Mouse (Mus musculus): ENCODE results near the gene Baiap2l2. TPM values are rescaled to one million over a fixed set of nuclear protein-coding genes. Genes with fewer than 3 reads are reported as not detected.

Gene Baiap2l2
- polyA plus RNA-seq, 1 experiment from 2014 or later = 2.6 TPM

DNA sequence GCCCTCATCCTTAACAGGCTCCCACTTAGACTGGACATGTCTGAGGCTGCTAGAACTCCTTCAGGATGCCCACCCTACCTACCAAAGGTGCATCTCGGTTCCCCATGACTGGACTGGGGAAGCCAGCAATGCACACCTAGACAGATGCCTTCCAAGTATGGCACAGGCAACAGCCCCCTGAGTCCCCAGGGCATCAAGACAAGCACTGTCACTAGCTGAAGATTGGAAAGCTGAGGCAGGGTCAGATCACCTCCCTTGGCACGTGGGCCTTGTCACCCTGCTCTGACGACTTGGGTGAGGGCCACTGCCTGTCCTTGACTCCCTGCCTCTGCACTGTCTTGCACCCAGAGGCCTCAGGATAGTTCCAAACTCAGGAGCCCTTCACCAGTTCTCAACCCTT is 3.0 kb upstream of the Baiap2l2 start:
- Histone ChIP-seq H3K4me2 (ENCODE audit: low read length) (no peak overlapping the region), H3K27ac (ENCODE audit: low read depth, low read length) (no peak overlapping the region), H3K9me3 (replicated peaks; ENCODE audit: control insufficient read depth, low read length) (no peaks in the 10 kb centered on the region), H3K27me3 (replicated peaks; ENCODE audit: control insufficient read depth, insufficient read depth, low read length) (no peaks in the 10 kb centered on the region), H3K4me1 (ENCODE audit: control insufficient read depth, insufficient read depth, low read length) (no peaks in the 10 kb centered on the region), H3K4me3 (ENCODE audit: low read depth, low read length) (no peak overlapping the region), H3K9ac (ENCODE audit: low read length) (no peak overlapping the region), H3K36me3 (ENCODE audit: control insufficient read depth, insufficient read depth, low read length) (peaks cover 8% of the 10 kb centered on the region; the same call in 1 of the 2 replicates)
- no peak for DNase-seq (ENCODE audit: low spot score)
- no peak for ATAC-seq
- WGBS = 81% methylated on average over 3 of the region's 3 CpGs

DNA sequence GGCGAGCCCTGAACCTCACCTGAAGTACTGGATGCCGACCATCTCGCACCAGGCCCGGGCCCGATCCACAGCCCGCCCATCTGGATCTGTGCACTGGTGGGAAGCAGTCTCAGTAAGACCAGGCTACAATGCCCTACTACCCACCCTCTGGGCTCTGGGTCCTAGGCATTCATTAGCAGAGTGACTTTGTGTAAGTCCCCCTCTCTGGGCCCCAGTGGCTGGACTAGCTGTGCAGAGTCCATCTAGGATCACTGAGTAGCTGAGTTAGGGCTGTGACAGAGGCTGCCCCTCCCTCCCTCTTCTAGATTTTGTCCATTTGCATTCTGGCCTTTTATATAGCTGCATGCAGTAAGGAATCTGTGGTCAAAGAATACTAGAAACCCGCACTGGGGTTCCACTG is 1.8 kb upstream of the Baiap2l2 start:
- H3K36me3 ChIP-seq (ENCODE audit: control insufficient read depth, insufficient read depth, low read length) = peaks cover 8% of the 10 kb centered on the region; the same call in 1 of the 2 replicates
- DNase-seq (ENCODE audit: low spot score) (no peak), ATAC-seq (no peak)
- no peak overlapping the region for H3K9ac ChIP-seq (ENCODE audit: low read length)
- no peak overlapping the region for H3K27ac ChIP-seq (ENCODE audit: low read depth, low read length)
- no peaks in the 10 kb centered on the region for H3K27me3 ChIP-seq (replicated peaks; ENCODE audit: control insufficient read depth, insufficient read depth, low read length)
- 84% methylated on average over 7 of the region's 7 CpGs for WGBS
- H3K9me3 ChIP-seq (replicated peaks; ENCODE audit: control insufficient read depth, low read length) = no peaks in the 10 kb centered on the region
- H3K4me1 ChIP-seq (ENCODE audit: control insufficient read depth, insufficient read depth, low read length) = no peaks in the 10 kb centered on the region
- no peak overlapping the region for H3K4me2 ChIP-seq (ENCODE audit: low read length)
- H3K4me3 ChIP-seq (ENCODE audit: low read depth, low read length) = no peak overlapping the region

DNA sequence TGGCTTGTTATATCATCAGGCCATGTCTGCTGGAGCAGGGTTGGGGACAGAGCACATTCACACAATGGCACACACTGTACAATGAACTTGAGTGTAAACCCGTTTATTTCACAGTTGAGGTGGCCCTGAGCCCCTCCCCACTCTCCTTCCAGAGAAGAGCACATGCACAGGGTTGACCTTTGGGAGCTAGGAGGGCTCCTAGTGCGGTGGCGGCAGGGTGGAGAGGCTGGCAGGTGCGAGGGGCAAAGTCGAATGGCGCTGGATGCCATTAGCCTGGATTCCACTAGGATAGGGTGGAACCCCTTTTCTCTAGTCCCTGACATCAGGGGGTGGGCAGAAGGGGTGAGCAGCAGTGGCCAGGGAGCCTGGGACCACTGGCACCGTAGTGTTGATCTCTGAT is 804 bp upstream of the Baiap2l2 start:
- Histone ChIP-seq H3K36me3 (ENCODE audit: control insufficient read depth, insufficient read depth, low read length) (peaks cover 8% of the 10 kb centered on the region; the same call in 1 of the 2 replicates), H3K9me3 (replicated peaks; ENCODE audit: control insufficient read depth, low read length) (no peaks in the 10 kb centered on the region), H3K27me3 (replicated peaks; ENCODE audit: control insufficient read depth, insufficient read depth, low read length) (no peaks in the 10 kb centered on the region), H3K4me3 (ENCODE audit: low read depth, low read length) (no peak overlapping the region), H3K4me2 (ENCODE audit: low read length) (no peak overlapping the region), H3K4me1 (ENCODE audit: control insufficient read depth, insufficient read depth, low read length) (no peaks in the 10 kb centered on the region), H3K9ac (ENCODE audit: low read length) (no peak overlapping the region), H3K27ac (ENCODE audit: low read depth, low read length) (no peak overlapping the region)
- 89% methylated on average over 7 of the region's 7 CpGs for WGBS
- ATAC-seq (no peak), DNase-seq (ENCODE audit: low spot score) (no peak)

DNA sequence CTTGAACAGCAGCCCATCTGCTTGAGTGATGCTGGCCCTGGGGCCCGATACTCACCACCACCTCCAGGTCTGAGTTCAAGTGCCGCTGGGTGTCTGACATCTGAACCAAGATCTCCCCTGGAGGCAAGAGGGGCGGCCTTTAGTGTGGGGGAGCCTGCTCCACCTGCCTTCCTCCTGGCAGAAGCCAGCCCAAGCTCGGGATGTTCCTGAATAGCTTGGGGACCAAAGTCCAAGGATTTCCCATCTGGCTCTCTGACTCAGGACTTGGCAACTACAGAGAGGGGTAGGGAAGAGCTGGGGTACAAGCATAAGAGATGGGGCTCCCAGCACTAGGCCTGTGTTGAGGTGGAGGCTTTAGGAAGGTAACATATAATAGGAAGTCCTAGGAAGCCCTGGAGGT is 2.0 kb downstream of the Baiap2l2 start:
- Histone ChIP-seq H3K4me2 (ENCODE audit: low read length) (no peak overlapping the region), H3K27ac (ENCODE audit: low read depth, low read length) (no peak overlapping the region), H3K36me3 (ENCODE audit: control insufficient read depth, insufficient read depth, low read length) (0 out of 2 replicates have a peak, but pooled peaks cover 2% of the 10 kb centered on the region), H3K27me3 (replicated peaks; ENCODE audit: control insufficient read depth, insufficient read depth, low read length) (no peaks in the 10 kb centered on the region), H3K4me1 (ENCODE audit: control insufficient read depth, insufficient read depth, low read length) (no peaks in the 10 kb centered on the region), H3K4me3 (ENCODE audit: low read depth, low read length) (no peak overlapping the region), H3K9me3 (replicated peaks; ENCODE audit: control insufficient read depth, low read length) (no peaks in the 10 kb centered on the region), H3K9ac (ENCODE audit: low read length) (no peak overlapping the region)
- 85% methylated on average over 4 of the region's 4 CpGs for WGBS
- DNase-seq (ENCODE audit: low spot score) (no peak), ATAC-seq (no peak)

DNA sequence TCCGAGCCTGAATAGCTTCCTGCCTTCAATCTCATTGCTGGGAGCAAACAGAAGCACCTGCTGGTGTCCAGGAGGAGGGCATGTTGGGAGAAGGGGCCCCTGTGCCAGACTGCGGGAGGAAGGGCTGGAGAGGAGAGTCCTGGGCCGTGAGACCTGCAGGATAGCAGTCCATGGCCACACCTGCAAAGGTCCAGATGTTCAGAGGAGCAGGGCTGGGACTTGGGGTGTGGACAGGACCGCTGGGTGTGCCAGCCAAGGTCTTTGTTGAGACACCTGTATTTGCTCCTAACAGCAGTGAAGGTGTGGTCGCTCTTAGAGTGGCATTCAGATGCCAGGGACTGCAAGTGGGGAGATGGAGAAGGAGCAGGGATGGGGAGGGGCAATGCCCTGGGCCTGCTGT is 2.9 kb downstream of the Baiap2l2 start:
- 76% methylated on average over 5 of the region's 5 CpGs for WGBS
- DNase-seq (ENCODE audit: low spot score) (no peak), ATAC-seq (no peak)

DNA sequence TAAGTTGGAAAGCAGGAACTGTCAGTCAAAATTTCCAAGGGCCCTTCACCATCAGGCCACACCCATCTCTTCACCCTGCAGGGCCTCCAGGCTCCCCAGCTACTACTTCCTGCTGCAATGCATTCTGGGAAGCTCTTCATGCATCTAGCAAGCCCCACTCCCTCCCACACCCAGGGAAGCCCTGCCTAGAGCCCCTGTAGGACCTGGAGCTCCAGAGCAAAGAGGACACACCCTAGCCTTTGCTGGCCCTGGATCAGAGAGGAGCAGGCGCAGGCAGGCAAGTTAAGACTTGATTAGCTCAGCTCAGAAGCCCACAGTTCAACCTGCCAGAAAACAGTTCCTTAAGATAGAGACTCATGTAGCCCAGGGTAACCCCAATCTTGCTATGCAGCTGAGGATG is 3.9 kb downstream of the Baiap2l2 start:
- Histone ChIP-seq H3K27ac (ENCODE audit: low read depth, low read length) (no peak overlapping the region), H3K27me3 (replicated peaks; ENCODE audit: control insufficient read depth, insufficient read depth, low read length) (no peaks in the 10 kb centered on the region), H3K36me3 (ENCODE audit: control insufficient read depth, insufficient read depth, low read length) (no peaks in the 10 kb centered on the region), H3K4me3 (ENCODE audit: low read depth, low read length) (no peak overlapping the region), H3K9ac (ENCODE audit: low read length) (no peak overlapping the region), H3K9me3 (replicated peaks; ENCODE audit: control insufficient read depth, low read length) (no peaks in the 10 kb centered on the region), H3K4me1 (ENCODE audit: control insufficient read depth, insufficient read depth, low read length) (no peaks in the 10 kb centered on the region), H3K4me2 (ENCODE audit: low read length) (no peak overlapping the region)
- 92% methylated on average over 1 of the region's 1 CpGs for WGBS
- ATAC-seq (no peak), DNase-seq (ENCODE audit: low spot score) (no peak)

More for the DNA sequence above, 2.9 kb downstream of the Baiap2l2 start:
- Histone ChIP-seq H3K4me2 (ENCODE audit: low read length) (no peak overlapping the region), H3K27me3 (replicated peaks; ENCODE audit: control insufficient read depth, insufficient read depth, low read length) (no peaks in the 10 kb centered on the region), H3K4me1 (ENCODE audit: control insufficient read depth, insufficient read depth, low read length) (no peaks in the 10 kb centered on the region), H3K9me3 (replicated peaks; ENCODE audit: control insufficient read depth, low read length) (no peaks in the 10 kb centered on the region), H3K9ac (ENCODE audit: low read length) (no peak overlapping the region), H3K27ac (ENCODE audit: low read depth, low read length) (no peak overlapping the region), H3K4me3 (ENCODE audit: low read depth, low read length) (no peak overlapping the region), H3K36me3 (ENCODE audit: control insufficient read depth, insufficient read depth, low read length) (0 out of 2 replicates have a peak, but pooled peaks cover 2% of the 10 kb centered on the region)

DNA sequence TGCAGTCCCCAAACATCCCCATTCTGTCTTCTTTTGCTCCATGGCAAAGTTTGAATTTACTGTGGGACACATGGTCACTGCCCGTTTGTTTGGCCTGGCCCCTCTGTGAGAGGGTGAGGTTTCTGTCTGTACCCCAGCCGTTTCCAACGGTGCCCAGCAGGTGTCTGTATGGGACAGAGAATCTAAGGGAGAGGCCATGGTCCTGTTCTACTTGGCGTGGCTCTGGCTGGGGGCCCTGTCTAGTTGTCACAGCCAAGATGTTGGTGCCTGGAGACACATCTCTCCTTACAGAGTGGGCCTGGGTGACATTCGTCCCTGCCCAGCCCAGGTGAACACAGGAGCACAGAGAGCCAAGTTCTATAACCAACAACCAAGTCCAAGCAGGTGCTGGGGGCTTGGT is 4.5 kb downstream of the Baiap2l2 start:
- DNase-seq (ENCODE audit: low spot score) (no peak), ATAC-seq (no peak)
- Histone ChIP-seq H3K27me3 (replicated peaks; ENCODE audit: control insufficient read depth, insufficient read depth, low read length) (no peaks in the 10 kb centered on the region), H3K36me3 (ENCODE audit: control insufficient read depth, insufficient read depth, low read length) (no peaks in the 10 kb centered on the region), H3K9me3 (replicated peaks; ENCODE audit: control insufficient read depth, low read length) (no peaks in the 10 kb centered on the region), H3K9ac (ENCODE audit: low read length) (no peak overlapping the region), H3K4me3 (ENCODE audit: low read depth, low read length) (no peak overlapping the region), H3K4me1 (ENCODE audit: control insufficient read depth, insufficient read depth, low read length) (no peaks in the 10 kb centered on the region), H3K27ac (ENCODE audit: low read depth, low read length) (no peak overlapping the region), H3K4me2 (ENCODE audit: low read length) (no peak overlapping the region)
- WGBS = 54% methylated on average over 5 of the region's 5 CpGs

DNA sequence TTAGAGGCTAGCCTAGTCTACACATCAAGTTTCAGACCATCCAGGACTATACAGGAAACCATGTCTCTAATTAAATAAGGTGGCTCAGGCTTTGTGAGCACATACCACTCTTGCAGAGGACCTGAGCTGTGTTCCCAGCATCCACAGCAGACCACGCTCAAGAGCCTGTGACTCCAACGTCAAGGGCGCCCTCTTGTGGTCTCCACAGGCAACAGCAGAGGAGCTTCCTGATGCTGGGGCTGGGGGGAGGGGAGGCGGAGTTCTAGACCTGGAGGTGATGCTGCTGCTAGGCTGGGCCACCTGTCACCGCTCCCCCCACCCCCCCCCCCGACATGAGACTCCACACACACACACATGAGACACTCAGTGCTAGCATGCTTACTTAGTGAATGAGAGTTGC is 5.1 kb downstream of the Baiap2l2 start:
- Histone ChIP-seq H3K9ac (ENCODE audit: low read length) (no peak overlapping the region), H3K9me3 (replicated peaks; ENCODE audit: control insufficient read depth, low read length) (no peaks in the 10 kb centered on the region), H3K4me3 (ENCODE audit: low read depth, low read length) (no peak overlapping the region), H3K27ac (ENCODE audit: low read depth, low read length) (no peak overlapping the region), H3K27me3 (replicated peaks; ENCODE audit: control insufficient read depth, insufficient read depth, low read length) (no peaks in the 10 kb centered on the region), H3K4me2 (ENCODE audit: low read length) (no peak overlapping the region), H3K36me3 (ENCODE audit: control insufficient read depth, insufficient read depth, low read length) (no peaks in the 10 kb centered on the region), H3K4me1 (ENCODE audit: control insufficient read depth, insufficient read depth, low read length) (no peaks in the 10 kb centered on the region)
- ATAC-seq = no peak
- no peak for DNase-seq (ENCODE audit: low spot score)
- WGBS = 25% methylated on average over 6 of the region's 6 CpGs

DNA sequence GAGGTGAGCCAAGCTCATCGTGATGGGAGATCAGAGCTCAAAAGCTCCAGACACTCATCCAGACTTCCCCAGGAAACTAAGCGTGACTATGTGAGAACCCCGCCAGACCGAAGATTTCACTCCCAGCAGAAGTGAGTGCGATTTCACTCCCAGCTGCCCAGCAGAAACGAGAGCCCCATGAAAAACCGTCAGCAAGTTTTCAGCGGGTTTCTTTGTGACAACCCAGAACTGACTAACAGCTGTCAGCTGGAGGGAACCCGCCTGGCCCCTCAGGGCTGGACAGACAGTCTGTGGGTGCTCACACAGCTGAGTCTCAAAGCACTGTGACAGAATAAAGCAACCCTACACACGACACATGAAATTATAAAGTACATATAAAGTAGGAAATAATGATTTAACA is 7.6 kb downstream of the Baiap2l2 start:
- Histone ChIP-seq H3K4me1 (ENCODE audit: control insufficient read depth, insufficient read depth, low read length) (no peaks in the 10 kb centered on the region), H3K27me3 (replicated peaks; ENCODE audit: control insufficient read depth, insufficient read depth, low read length) (no peaks in the 10 kb centered on the region), H3K36me3 (ENCODE audit: control insufficient read depth, insufficient read depth, low read length) (no peaks in the 10 kb centered on the region), H3K4me2 (ENCODE audit: low read length) (no peak overlapping the region), H3K4me3 (ENCODE audit: low read depth, low read length) (no peak overlapping the region), H3K27ac (ENCODE audit: low read depth, low read length) (no peak overlapping the region), H3K9me3 (replicated peaks; ENCODE audit: control insufficient read depth, low read length) (no peaks in the 10 kb centered on the region), H3K9ac (ENCODE audit: low read length) (no peak overlapping the region)
- DNase-seq (ENCODE audit: low spot score) = no peak
- ATAC-seq = no peak
- WGBS = 78% methylated on average over 10 of the region's 10 CpGs

All from forebrain, embryonic 14.5 days (tissue).